Mouse (Mus musculus): Measurements from ENCODE around the gene Cyb5r2. TPM values are rescaled to one million over a fixed set of nuclear protein-coding genes. Genes with fewer than 3 reads are reported as not detected.

Gene Cyb5r2
- polyA plus RNA-seq, 1 experiment from 2014 or later = 0.31 TPM

DNA sequence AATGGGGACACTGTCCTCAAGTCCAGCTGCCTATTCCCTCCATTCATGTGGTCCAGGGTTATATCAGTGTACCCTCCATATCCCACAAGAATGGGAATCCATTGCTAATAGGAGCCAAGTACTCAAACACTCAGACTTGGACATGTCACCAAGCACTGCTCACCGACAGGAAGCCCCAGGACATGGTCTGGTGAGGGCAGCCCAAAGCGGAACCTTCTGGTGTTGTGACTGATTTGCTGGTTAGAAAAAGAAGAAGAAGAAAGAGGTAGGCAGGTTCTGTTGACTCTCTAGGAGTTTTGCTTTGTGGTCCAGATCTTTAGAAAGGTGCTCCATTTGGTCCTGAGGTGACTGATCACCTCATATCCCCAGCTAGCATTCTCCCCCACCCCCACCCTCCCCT lies 1.1 kb downstream of the Cyb5r2 start:
- WGBS = 86% methylated on average over 2 of the region's 2 CpGs
- Histone ChIP-seq H3K27ac (replicated peaks; ENCODE audit: low read depth, low read length) (no peak overlapping the region), H3K27me3 (ENCODE audit: control insufficient read depth, insufficient read depth, low read length) (no peaks in the 10 kb centered on the region), H3K36me3 (replicated peaks; ENCODE audit: control insufficient read depth, insufficient read depth, low read depth, low read length) (no peaks in the 10 kb centered on the region), H3K4me3 (ENCODE audit: low read depth, low read length) (no peak overlapping the region), H3K9me3 (replicated peaks; ENCODE audit: control insufficient read depth, low read length) (no peaks in the 10 kb centered on the region), H3K4me2 (ENCODE audit: low read depth, low read length) (no peak overlapping the region), H3K9ac (replicated peaks; ENCODE audit: low read length) (no peak overlapping the region), H3K4me1 (ENCODE audit: control insufficient read depth, insufficient read depth, low read length) (no peaks in the 10 kb centered on the region)
- no peak for ATAC-seq (replicated peaks; ENCODE audit: insufficient number of reproducible peaks, low FRiP score, low TSS enrichment, low read depth)
- DNase-seq (ENCODE audit: low spot score) = no peak

DNA sequence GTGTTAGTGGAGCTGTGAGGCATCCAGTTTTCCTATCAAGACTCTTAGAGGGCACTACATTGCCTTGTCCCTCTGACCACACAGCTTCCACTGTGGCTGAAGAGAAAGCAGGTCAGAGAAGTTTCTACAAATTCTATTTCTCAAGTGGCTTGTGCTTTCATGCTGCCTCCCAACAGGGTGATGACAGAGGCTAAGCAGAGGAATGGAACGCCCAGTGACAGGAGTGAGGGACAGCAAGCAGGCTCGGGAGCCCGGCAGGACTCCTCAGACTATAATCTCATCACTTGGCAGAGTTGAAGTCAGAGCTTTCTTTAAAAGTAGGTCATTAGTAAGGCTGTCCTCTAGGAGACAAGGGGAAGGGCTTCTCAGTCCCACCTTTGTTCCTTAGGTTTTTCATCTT lies 1.9 kb downstream of the Cyb5r2 start:
- no peaks in the 10 kb centered on the region for H3K4me1 ChIP-seq (ENCODE audit: control insufficient read depth, insufficient read depth, low read length)
- WGBS = 80% methylated on average over 3 of the region's 3 CpGs
- no peak overlapping the region for H3K27ac ChIP-seq (replicated peaks; ENCODE audit: low read depth, low read length)
- H3K9me3 ChIP-seq (replicated peaks; ENCODE audit: control insufficient read depth, low read length) = no peaks in the 10 kb centered on the region
- H3K27me3 ChIP-seq (ENCODE audit: control insufficient read depth, insufficient read depth, low read length) = no peaks in the 10 kb centered on the region
- H3K4me2 ChIP-seq (ENCODE audit: low read depth, low read length) = no peak overlapping the region
- no peak overlapping the region for H3K9ac ChIP-seq (replicated peaks; ENCODE audit: low read length)
- no peak overlapping the region for H3K4me3 ChIP-seq (ENCODE audit: low read depth, low read length)
- no peak for ATAC-seq (replicated peaks; ENCODE audit: insufficient number of reproducible peaks, low FRiP score, low TSS enrichment, low read depth)
- no peak for DNase-seq (ENCODE audit: low spot score)
- H3K36me3 ChIP-seq (replicated peaks; ENCODE audit: control insufficient read depth, insufficient read depth, low read depth, low read length) = no peaks in the 10 kb centered on the region

DNA sequence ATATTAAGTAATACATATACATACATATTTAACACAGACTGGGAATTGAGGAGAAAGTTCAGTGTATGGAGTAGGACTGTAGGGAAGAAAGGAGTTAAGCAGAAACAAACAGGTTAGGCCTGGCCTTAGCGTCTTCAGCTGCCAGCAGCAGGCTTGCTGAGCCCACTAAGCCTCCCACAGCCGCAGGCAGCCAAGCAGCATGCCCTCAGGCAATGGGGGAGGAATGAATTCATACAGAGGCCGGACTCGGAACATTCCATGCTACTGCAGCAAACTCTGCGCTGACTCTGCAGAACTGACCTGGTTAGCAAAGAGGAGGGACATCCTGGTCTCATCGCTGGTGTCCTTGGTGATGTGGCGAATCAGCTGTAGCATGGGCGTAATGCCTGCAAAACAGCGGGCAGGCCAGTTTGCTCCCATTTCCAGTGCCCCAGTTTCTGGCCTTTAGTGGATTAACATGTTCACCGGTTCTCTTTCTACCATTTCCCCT lies 5.8 kb downstream of the Cyb5r2 start:
- WGBS = 70% methylated on average over 10 of the region's 10 CpGs
- DNase-seq (ENCODE audit: low spot score) (no peak), ATAC-seq (replicated peaks; ENCODE audit: insufficient number of reproducible peaks, low FRiP score, low TSS enrichment, low read depth) (no peak)
- Histone ChIP-seq H3K36me3 (replicated peaks; ENCODE audit: control insufficient read depth, insufficient read depth, low read depth, low read length) (no peaks in the 10 kb centered on the region), H3K9ac (replicated peaks; ENCODE audit: low read length) (no peak overlapping the region), H3K4me2 (ENCODE audit: low read depth, low read length) (no peak overlapping the region), H3K27me3 (ENCODE audit: control insufficient read depth, insufficient read depth, low read length) (no peaks in the 10 kb centered on the region), H3K4me1 (ENCODE audit: control insufficient read depth, insufficient read depth, low read length) (no peaks in the 10 kb centered on the region), H3K9me3 (replicated peaks; ENCODE audit: control insufficient read depth, low read length) (no peaks in the 10 kb centered on the region), H3K4me3 (ENCODE audit: low read depth, low read length) (no peak overlapping the region), H3K27ac (replicated peaks; ENCODE audit: low read depth, low read length) (no peak overlapping the region)

DNA sequence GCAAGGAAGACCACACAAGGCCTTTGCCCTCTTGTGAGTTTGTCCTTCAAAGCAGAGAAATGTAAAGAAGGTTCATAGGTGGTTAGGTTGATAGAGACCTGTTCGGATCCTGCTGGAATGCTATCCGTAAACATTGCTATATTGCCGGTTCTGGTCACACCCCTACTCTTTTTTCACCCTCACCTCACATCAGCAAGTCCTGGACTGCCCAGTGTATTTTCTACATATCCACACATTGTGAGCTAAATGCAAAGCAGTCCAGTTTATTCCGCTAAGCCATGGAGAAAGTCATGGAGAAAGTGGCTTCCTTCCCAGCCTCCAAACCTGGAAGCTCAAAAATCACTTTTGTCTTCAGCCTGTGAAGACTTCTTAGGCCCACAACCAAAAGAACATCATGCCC lies 8.1 kb downstream of the Cyb5r2 start:
- no peaks in the 10 kb centered on the region for H3K4me1 ChIP-seq (ENCODE audit: control insufficient read depth, insufficient read depth, low read length)
- H3K9ac ChIP-seq (replicated peaks; ENCODE audit: low read length) = no peak overlapping the region
- no peak overlapping the region for H3K4me2 ChIP-seq (ENCODE audit: low read depth, low read length)
- ATAC-seq (replicated peaks; ENCODE audit: insufficient number of reproducible peaks, low FRiP score, low TSS enrichment, low read depth) (no peak), DNase-seq (ENCODE audit: low spot score) (no peak)
- no peak overlapping the region for H3K4me3 ChIP-seq (ENCODE audit: low read depth, low read length)
- no peaks in the 10 kb centered on the region for H3K36me3 ChIP-seq (replicated peaks; ENCODE audit: control insufficient read depth, insufficient read depth, low read depth, low read length)
- 92% methylated on average over 4 of the region's 4 CpGs for WGBS
- no peaks in the 10 kb centered on the region for H3K9me3 ChIP-seq (replicated peaks; ENCODE audit: control insufficient read depth, low read length)
- no peaks in the 10 kb centered on the region for H3K27me3 ChIP-seq (ENCODE audit: control insufficient read depth, insufficient read depth, low read length)
- no peak overlapping the region for H3K27ac ChIP-seq (replicated peaks; ENCODE audit: low read depth, low read length)

DNA sequence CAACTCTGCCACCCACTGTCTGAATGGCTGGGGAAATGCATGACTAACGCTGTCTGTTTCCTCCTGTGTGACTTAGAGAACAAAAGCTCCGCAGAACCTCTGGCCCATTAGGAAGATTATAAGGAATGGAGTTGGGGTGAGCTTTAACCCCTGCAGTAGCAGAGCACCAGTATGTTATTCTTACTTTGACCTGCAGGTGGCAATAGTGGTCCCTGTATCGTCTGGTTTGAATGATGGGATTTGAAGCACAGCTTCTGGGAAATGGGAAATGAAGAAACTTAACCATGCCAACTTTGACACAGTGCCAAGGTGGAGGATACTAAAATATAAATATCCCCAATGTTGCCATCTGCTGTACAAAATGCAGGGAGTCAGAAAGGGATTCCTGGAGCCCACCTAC lies 8.6 kb downstream of the Cyb5r2 start:
- no peaks in the 10 kb centered on the region for H3K4me1 ChIP-seq (ENCODE audit: control insufficient read depth, insufficient read depth, low read length)
- WGBS = 4% methylated on average over 3 of the region's 3 CpGs
- no peak overlapping the region for H3K4me3 ChIP-seq (ENCODE audit: low read depth, low read length)
- H3K9me3 ChIP-seq (replicated peaks; ENCODE audit: control insufficient read depth, low read length) = no peaks in the 10 kb centered on the region
- DNase-seq (ENCODE audit: low spot score) = peak; percentile 85
- H3K36me3 ChIP-seq (replicated peaks; ENCODE audit: control insufficient read depth, insufficient read depth, low read depth, low read length) = no peaks in the 10 kb centered on the region
- no peak overlapping the region for H3K27ac ChIP-seq (replicated peaks; ENCODE audit: low read depth, low read length)
- no peak overlapping the region for H3K4me2 ChIP-seq (ENCODE audit: low read depth, low read length)
- no peak overlapping the region for H3K9ac ChIP-seq (replicated peaks; ENCODE audit: low read length)
- H3K27me3 ChIP-seq (ENCODE audit: control insufficient read depth, insufficient read depth, low read length) = no peaks in the 10 kb centered on the region
- ATAC-seq (replicated peaks; ENCODE audit: insufficient number of reproducible peaks, low FRiP score, low TSS enrichment, low read depth) = no peak

DNA sequence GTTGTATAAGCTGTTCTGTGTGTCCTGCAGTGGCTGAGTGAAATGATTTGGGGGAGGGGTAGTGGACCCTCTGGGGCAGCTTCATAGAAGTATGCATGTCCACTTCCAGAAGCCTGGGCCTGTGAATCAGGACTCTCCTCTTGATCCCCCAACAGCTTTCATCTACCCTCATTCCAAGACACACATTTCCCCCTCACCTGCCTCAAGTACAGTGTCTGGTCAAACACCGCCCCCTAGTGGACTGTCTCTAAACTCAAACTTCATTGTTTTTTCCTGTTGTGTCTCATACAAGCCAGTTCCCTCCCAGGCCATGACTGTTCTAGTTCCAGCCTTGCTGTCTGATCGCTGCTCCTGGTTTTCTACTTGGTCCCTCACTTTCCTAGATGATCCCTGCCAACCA lies 9.9 kb downstream of the Cyb5r2 start:
- no peak overlapping the region for H3K27ac ChIP-seq (replicated peaks; ENCODE audit: low read depth, low read length)
- no peaks in the 10 kb centered on the region for H3K27me3 ChIP-seq (ENCODE audit: control insufficient read depth, insufficient read depth, low read length)
- DNase-seq (ENCODE audit: low spot score) = peak; percentile 81
- no peak overlapping the region for H3K4me3 ChIP-seq (ENCODE audit: low read depth, low read length)
- H3K9me3 ChIP-seq (replicated peaks; ENCODE audit: control insufficient read depth, low read length) = no peaks in the 10 kb centered on the region
- no peak overlapping the region for H3K4me2 ChIP-seq (ENCODE audit: low read depth, low read length)
- ATAC-seq (replicated peaks; ENCODE audit: insufficient number of reproducible peaks, low FRiP score, low TSS enrichment, low read depth) = no peak
- WGBS = 15% methylated on average over 2 of the region's 2 CpGs
- no peaks in the 10 kb centered on the region for H3K4me1 ChIP-seq (ENCODE audit: control insufficient read depth, insufficient read depth, low read length)
- no peaks in the 10 kb centered on the region for H3K36me3 ChIP-seq (replicated peaks; ENCODE audit: control insufficient read depth, insufficient read depth, low read depth, low read length)
- H3K9ac ChIP-seq (replicated peaks; ENCODE audit: low read length) = no peak overlapping the region

DNA sequence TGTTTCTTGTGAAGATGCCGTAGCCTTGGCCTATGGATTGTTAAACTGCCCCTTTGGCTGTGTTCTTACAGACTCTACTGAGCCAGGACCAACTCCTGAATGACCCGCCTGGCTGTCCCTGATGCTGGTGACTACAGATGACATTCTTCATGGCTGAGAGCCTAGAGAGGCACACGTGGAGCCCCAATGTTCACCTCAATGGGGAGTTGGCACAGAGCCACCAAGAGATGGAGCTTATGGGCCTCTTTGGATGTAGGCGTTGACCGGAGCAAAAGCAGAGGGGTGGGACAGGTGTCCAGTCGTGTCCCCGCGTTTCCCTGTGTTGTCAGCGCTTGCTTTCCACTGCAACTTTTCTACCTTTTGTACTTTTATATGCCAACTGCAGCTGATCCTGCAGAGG lies 10.4 kb downstream of the Cyb5r2 start:
- ATAC-seq (replicated peaks; ENCODE audit: insufficient number of reproducible peaks, low FRiP score, low TSS enrichment, low read depth) = no peak
- Histone ChIP-seq H3K27me3 (ENCODE audit: control insufficient read depth, insufficient read depth, low read length) (no peaks in the 10 kb centered on the region), H3K4me3 (ENCODE audit: low read depth, low read length) (no peak overlapping the region), H3K4me1 (ENCODE audit: control insufficient read depth, insufficient read depth, low read length) (no peaks in the 10 kb centered on the region), H3K4me2 (ENCODE audit: low read depth, low read length) (no peak overlapping the region), H3K27ac (replicated peaks; ENCODE audit: low read depth, low read length) (no peak overlapping the region), H3K9ac (replicated peaks; ENCODE audit: low read length) (no peak overlapping the region), H3K36me3 (replicated peaks; ENCODE audit: control insufficient read depth, insufficient read depth, low read depth, low read length) (no peaks in the 10 kb centered on the region), H3K9me3 (replicated peaks; ENCODE audit: control insufficient read depth, low read length) (no peaks in the 10 kb centered on the region)
- DNase-seq (ENCODE audit: low spot score) = no peak
- 91% methylated on average over 9 of the region's 9 CpGs for WGBS

DNA sequence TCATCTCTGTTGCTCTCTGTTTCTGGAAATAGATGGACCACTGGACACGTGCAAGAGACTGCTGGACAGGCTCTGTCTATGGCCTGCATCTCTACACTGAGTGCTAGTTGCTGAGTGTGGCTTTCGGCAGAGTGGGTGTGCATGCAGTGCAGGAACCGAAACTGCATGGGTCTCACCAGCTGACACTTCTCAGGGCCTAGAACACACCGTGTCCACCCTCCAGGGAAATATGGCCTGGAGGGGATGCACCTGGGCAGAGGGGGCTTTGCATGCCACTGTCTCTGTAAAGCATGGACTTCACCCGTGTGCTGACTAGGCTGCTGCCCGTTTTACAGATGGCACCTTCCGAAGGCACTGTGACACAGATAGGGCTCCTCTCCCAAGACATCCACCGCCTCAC lies 11.8 kb downstream of the Cyb5r2 start:
- no peaks in the 10 kb centered on the region for H3K9me3 ChIP-seq (replicated peaks; ENCODE audit: control insufficient read depth, low read length)
- H3K27ac ChIP-seq (replicated peaks; ENCODE audit: low read depth, low read length) = no peak overlapping the region
- no peaks in the 10 kb centered on the region for H3K36me3 ChIP-seq (replicated peaks; ENCODE audit: control insufficient read depth, insufficient read depth, low read depth, low read length)
- 90% methylated on average over 8 of the region's 8 CpGs for WGBS
- H3K27me3 ChIP-seq (ENCODE audit: control insufficient read depth, insufficient read depth, low read length) = no peaks in the 10 kb centered on the region
- H3K4me3 ChIP-seq (ENCODE audit: low read depth, low read length) = no peak overlapping the region
- no peak overlapping the region for H3K9ac ChIP-seq (replicated peaks; ENCODE audit: low read length)
- no peaks in the 10 kb centered on the region for H3K4me1 ChIP-seq (ENCODE audit: control insufficient read depth, insufficient read depth, low read length)
- ATAC-seq (replicated peaks; ENCODE audit: insufficient number of reproducible peaks, low FRiP score, low TSS enrichment, low read depth) (no peak), DNase-seq (ENCODE audit: low spot score) (no peak)
- no peak overlapping the region for H3K4me2 ChIP-seq (ENCODE audit: low read depth, low read length)

Data from embryonic facial prominence, embryonic 11.5 days (tissue).